Mouse (Mus musculus) megakaryocyte, embryonic 14.5 days (primary cell): ENCODE results near the gene Lingo1. TPM values are rescaled to one million over a fixed set of nuclear protein-coding genes. Genes with fewer than 3 reads are reported as not detected.

Source experiments
- H3K27me3 ChIP-seq: replicated peaks from 2 replicates; pipeline ENCODE3; 2012; ENCODE audit warnings: inconsistent platforms
- H3K36me3 ChIP-seq: replicated peaks from 2 replicates; pipeline ENCODE3; 2012; ENCODE audit warnings: low read length, inconsistent platforms, mixed read lengths
- H3K4me1 ChIP-seq: 2 replicates; pipeline ENCODE4 v1.6.1; 2012; ENCODE audit warnings: inconsistent platforms
- H3K4me3 ChIP-seq: replicated peaks from 2 replicates; pipeline ENCODE3; 2012; ENCODE audit warnings: moderate library complexity, mild to moderate bottlenecking, inconsistent platforms
- H3K9me3 ChIP-seq: 2 replicates; pipeline ENCODE4 v1.6.1; 2012; ENCODE audit warnings: inconsistent platforms
- FLI1 ChIP-seq: IDR thresholded peaks from 2 replicates; pipeline ENCODE4 v1.6.1; 2012; ENCODE audit warnings: low read length, inconsistent platforms, mixed read lengths
- GATA1 ChIP-seq: IDR thresholded peaks from 3 replicates; pipeline ENCODE4 v1.6.1; 2012; ENCODE audit warnings: mixed read lengths, low read length, inconsistent platforms, borderline replicate concordance
- polyA plus RNA-seq: library from polyadenylated mRNA; stranded (reverse); fragments of >175 nt; gene quantifications from 2 replicates; pipeline ENCODE4 v1.2.3, GENCODE M21; 2012; ENCODE audit warnings: low replicate concordance; ENCODE audit not compliant: insufficient read depth

Lingo1 gene
- polyA plus RNA-seq, 1 experiment, result 15.1 TPM

DNA sequence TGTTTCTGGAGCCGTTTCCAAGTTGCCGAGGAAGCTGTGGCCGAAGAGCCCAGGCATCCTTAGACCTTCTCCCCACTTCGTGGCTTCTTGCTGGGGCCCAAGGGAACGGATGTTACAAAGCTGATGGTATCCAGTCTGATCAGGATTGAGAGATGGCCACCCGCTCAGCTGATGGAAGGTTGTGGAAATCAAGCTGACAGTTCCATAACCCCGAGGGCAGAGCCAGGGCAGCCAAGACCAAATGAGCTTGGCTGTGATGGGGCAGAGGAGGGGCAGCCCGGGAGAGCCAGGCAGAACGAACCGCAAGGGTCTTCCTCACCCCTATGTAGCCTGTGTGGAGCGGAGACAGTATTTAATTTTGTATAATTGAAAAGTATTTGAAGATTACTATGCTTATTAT lies 218.9 kb downstream of the Lingo1 start:
- H3K9me3 ChIP-seq, result no peaks in the 10 kb centered on the region
- peaks cover under 1% of the 10 kb centered on the region; the same call in 1 of the 2 replicates for H3K4me1 ChIP-seq
- H3K36me3 ChIP-seq, result no peaks in the 10 kb centered on the region
- H3K4me3 ChIP-seq, result no peak overlapping the region
- H3K27me3 ChIP-seq, result peaks cover 67% of the 10 kb centered on the region
- TF ChIP-seq FLI1 (no peak), GATA1 (no peak)

DNA sequence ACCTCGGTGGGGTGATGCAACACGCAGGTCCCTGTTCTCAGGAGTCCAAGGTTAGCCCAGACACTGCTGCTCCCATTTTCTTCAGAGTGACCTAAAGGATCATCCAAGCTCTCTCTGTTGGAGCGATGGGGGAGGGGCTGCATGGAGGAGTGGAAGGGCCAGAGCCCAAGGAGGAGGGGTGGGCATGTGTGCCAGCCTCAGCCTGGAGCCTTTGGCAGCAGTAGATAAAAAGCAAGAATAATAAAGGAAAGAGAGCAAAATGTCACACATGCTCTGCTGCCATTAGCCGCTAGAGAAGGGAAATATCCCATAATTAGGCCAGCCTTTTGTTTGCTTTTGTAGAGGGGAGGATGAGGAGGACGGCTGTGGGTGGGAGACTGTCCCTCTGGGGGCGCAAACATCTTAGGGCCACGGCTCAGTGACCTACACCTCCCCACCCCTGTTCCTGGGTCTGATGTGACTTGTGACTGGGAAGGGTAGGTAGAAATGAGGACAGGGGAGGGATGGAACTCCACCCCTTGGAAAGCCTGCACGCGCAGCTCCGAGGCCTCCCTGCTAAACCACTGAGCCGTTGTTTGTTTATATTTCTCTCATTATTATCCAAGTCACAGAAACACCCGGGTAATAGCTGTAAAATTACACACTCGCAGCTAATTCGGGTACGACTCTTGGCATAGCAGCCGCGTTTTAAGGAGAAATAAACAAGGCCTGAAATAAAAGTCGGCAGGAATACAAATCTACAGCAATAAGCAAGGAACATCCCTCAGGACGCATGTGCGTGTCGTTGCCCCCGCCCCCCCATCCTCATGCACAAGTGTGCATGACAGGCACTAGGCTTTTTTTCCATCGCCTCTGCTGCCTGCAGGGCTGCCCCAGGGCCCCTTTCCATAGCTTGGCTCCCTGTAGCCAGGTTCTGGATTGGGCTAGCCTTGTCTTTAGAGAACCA lies 223.5 kb downstream of the Lingo1 start:
- Histone ChIP-seq H3K4me3 (no peak overlapping the region), H3K27me3 (peaks cover 44% of the 10 kb centered on the region), H3K36me3 (no peaks in the 10 kb centered on the region), H3K9me3 (no peaks in the 10 kb centered on the region), H3K4me1 (no peaks in the 10 kb centered on the region)
- TF ChIP-seq FLI1, result no peak
- no peak for TF ChIP-seq GATA1

Other genes starting within 250 kb of the Lingo1 start
- gene Odf3l1, start 68.2 kb upstream of the Lingo1 start, polyA plus RNA-seq, result not detected in 2 replicates
- gene Cspg4, start 68.6 kb upstream of the Lingo1 start, polyA plus RNA-seq, result 0.01 TPM in 1 of 2 replicates, not detected in the other
- gene Snx33, start 131.9 kb upstream of the Lingo1 start, polyA plus RNA-seq, result 0.19 and 0.94 TPM in 2 replicates
- 42.0 and 92.2 TPM in 2 replicates for gene Imp3, start 141.0 kb upstream of the Lingo1 start, polyA plus RNA-seq
- 1.3 and 2.5 TPM in 2 replicates for gene Snupn, start 154.4 kb upstream of the Lingo1 start, polyA plus RNA-seq
- 3.5 TPM in 1 of 2 replicates, not detected in the other for gene Ptpn9, start 198.5 kb upstream of the Lingo1 start, polyA plus RNA-seq